Mouse (Mus musculus) urinary bladder, adult 18-20 months (tissue): Measurements from ENCODE around the gene Pfkl.
A peak's percentile ranks its signal among the peaks of the same experiment; 100 is the strongest.
"Not testable (repeated sequence)": the region's sequence is repeated elsewhere in the genome, so short reads cannot be mapped to it uniquely, and the experiment has no call there.

Source experiments
- DNase-seq, 2 experiments: peaks; one replicate each; pipeline ENCODE4 v3.0.0; 2022; ENCODE audit warnings: low spot score in 2 of 2, mixed read lengths in 2 of 2

The Pfkl gene

GRCm38 (mm10) chr10:77971709-77972553 lies 38.0 kb downstream of the Pfkl start:
- DNase-seq = no peak

- DNase-seq = peak; percentile 58 to 64
Observed at GRCm38 (mm10) chr10:77971191-77971590, 38.7 kb downstream of the Pfkl start.

- no peak for DNase-seq
Observed at GRCm38 (mm10) chr10:77970481-77970880, 39.4 kb downstream of the Pfkl start, which contains the start of gene Trpm2. Gene Trpm2, minus strand, starts transcription at chr10:77970563.

GRCm38 (mm10) chr10:77969973-77970325 lies 39.9 kb downstream of the Pfkl start:
- DNase-seq = no peak

- DNase-seq = no peak
Observed at GRCm38 (mm10) chr10:77969274-77969972, 40.5 kb downstream of the Pfkl start.

- no peak for DNase-seq
Observed at GRCm38 (mm10) chr10:77963971-77964370, 45.9 kb downstream of the Pfkl start.

GRCm38 (mm10) chr10:77962725-77963124 lies 47.2 kb downstream of the Pfkl start:
- DNase-seq = no peak

- DNase-seq = not testable (repeated sequence)
Observed at GRCm38 (mm10) chr10:77950468-77950867, 59.4 kb downstream of the Pfkl start.

GRCm38 (mm10) chr10:77939685-77940084 lies 70.2 kb downstream of the Pfkl start:
- DNase-seq = no peak
